Mouse (Mus musculus): ENCODE data around the gene Syne1. TPM values are rescaled to one million over a fixed set of nuclear protein-coding genes. Genes with fewer than 3 reads are reported as not detected.

The Syne1 gene
- total RNA-seq (2022) = 100 to 1,000 TPM; 289 to 355 (median 322) TPM

GRCm38 (mm10) chr10:5551382-5551781, at the start of gene Syne1:
TSS of gene Syne1 (minus strand) at chr10:5551482.
- DNase-seq (ENCODE audit: low spot score in 2 of 2) = no peak

GRCm38 (mm10) chr10:5600123-5600522, 48.8 kb upstream of the Syne1 start:
- DNase-seq (ENCODE audit: low spot score in 2 of 2) = peak; percentile 6 to 38

GRCm38 (mm10) chr10:5596559-5596958, 45.3 kb upstream of the Syne1 start:
- DNase-seq (ENCODE audit: low spot score in 2 of 2) = no peak

GRCm38 (mm10) chr10:5594457-5594856, 43.2 kb upstream of the Syne1 start:
- DNase-seq (ENCODE audit: low spot score in 2 of 2) = no peak

GRCm38 (mm10) chr10:5593464-5593863, 42.2 kb upstream of the Syne1 start, which contains the start of gene Myct1:
TSS of gene Myct1 (plus strand) at chr10:5593775.
- DNase-seq (ENCODE audit: low spot score in 2 of 2) = no peak

GRCm38 (mm10) chr10:5591996-5592395, 40.7 kb upstream of the Syne1 start:
- DNase-seq (ENCODE audit: low spot score in 2 of 2) = no peak

- DNase-seq (ENCODE audit: low spot score in 2 of 2) = no peak
Measured at GRCm38 (mm10) chr10:5591061-5591460, 39.8 kb upstream of the Syne1 start.

- no peak for DNase-seq (ENCODE audit: low spot score in 2 of 2)
Measured at GRCm38 (mm10) chr10:5573328-5573727, 22.0 kb upstream of the Syne1 start.

- no peak for DNase-seq (ENCODE audit: low spot score in 2 of 2)
Measured at GRCm38 (mm10) chr10:5571332-5571731, 20.1 kb upstream of the Syne1 start.

- no peak for DNase-seq (ENCODE audit: low spot score in 2 of 2)
Measured at GRCm38 (mm10) chr10:5570059-5570458, 18.8 kb upstream of the Syne1 start.

GRCm38 (mm10) chr10:5568991-5569390, 17.7 kb upstream of the Syne1 start:
- no peak for DNase-seq (ENCODE audit: low spot score in 2 of 2)

GRCm38 (mm10) chr10:5561706-5562105, 10.4 kb upstream of the Syne1 start:
- DNase-seq (ENCODE audit: low spot score in 2 of 2) = no peak

- DNase-seq (ENCODE audit: low spot score in 2 of 2) = no peak
Measured at GRCm38 (mm10) chr10:5560526-5560925, 9.2 kb upstream of the Syne1 start.

GRCm38 (mm10) chr10:5558808-5559207, 7.5 kb upstream of the Syne1 start:
- no peak for DNase-seq (ENCODE audit: low spot score in 2 of 2)

GRCm38 (mm10) chr10:5554941-5555340, 3.7 kb upstream of the Syne1 start:
- no peak for DNase-seq (ENCODE audit: low spot score in 2 of 2)

GRCm38 (mm10) chr10:5550168-5551021, 887 bp downstream of the Syne1 start:
- peak; percentile 60 to 72 for DNase-seq (ENCODE audit: low spot score in 2 of 2)

GRCm38 (mm10) chr10:5549871-5550167, 1.5 kb downstream of the Syne1 start:
- DNase-seq (ENCODE audit: low spot score in 2 of 2) = no peak

GRCm38 (mm10) chr10:5548651-5549050, 2.6 kb downstream of the Syne1 start:
- DNase-seq (ENCODE audit: low spot score in 2 of 2) = no peak

- DNase-seq (ENCODE audit: low spot score in 2 of 2) = no peak
Measured at GRCm38 (mm10) chr10:5547769-5548168, 3.5 kb downstream of the Syne1 start.

GRCm38 (mm10) chr10:5546428-5546827, 4.9 kb downstream of the Syne1 start:
- no peak for DNase-seq (ENCODE audit: low spot score in 2 of 2)

GRCm38 (mm10) chr10:5528284-5528683, 23.0 kb downstream of the Syne1 start:
- DNase-seq (ENCODE audit: low spot score in 2 of 2) = peak in 1 of 2 experiments; percentile 43

- no peak for DNase-seq (ENCODE audit: low spot score in 2 of 2)
Measured at GRCm38 (mm10) chr10:5527634-5528033, 23.6 kb downstream of the Syne1 start.

- DNase-seq (ENCODE audit: low spot score in 2 of 2) = no peak
Measured at GRCm38 (mm10) chr10:5522904-5523303, 28.4 kb downstream of the Syne1 start.
